Mouse (Mus musculus) stomach, embryonic 16.5 days (tissue): ENCODE results near the gene Rab5c. TPM values are rescaled to one million over a fixed set of nuclear protein-coding genes. Genes with fewer than 3 reads are reported as not detected.
A peak's percentile ranks its signal among the peaks of the same experiment; 100 is the strongest.

ENCODE experiments used
- ATAC-seq: fragments of 200-750 bp; cut with Nextera tagmentation; 2 replicates; pipeline ENCODE4 v1.8.0; 2017; ENCODE audit warnings: moderate number of reproducible peaks, moderate TSS enrichment; ENCODE audit not compliant: insufficient read depth, low FRiP score
- H3K27ac ChIP-seq: fragments of 300-500 bp; sonication (generic); 2 replicates; pipeline ENCODE4 v1.5.1; 2014; ENCODE audit warnings: low read length
- H3K27me3 ChIP-seq: fragments of 300-500 bp; sonication (generic); 2 replicates; pipeline ENCODE4 v1.6.1; 2014; ENCODE audit warnings: low read length, control low read depth, mixed read lengths; ENCODE audit not compliant: control insufficient read depth, insufficient read depth
- H3K36me3 ChIP-seq: fragments of 300-500 bp; sonication (generic); 2 replicates; pipeline ENCODE4 v1.6.1; 2014; ENCODE audit warnings: low read length; ENCODE audit not compliant: control insufficient read depth, insufficient read depth
- H3K4me1 ChIP-seq: fragments of 300-500 bp; sonication (generic); 2 replicates; pipeline ENCODE4 v1.6.1; 2014; ENCODE audit warnings: low read length, control low read depth, mixed read lengths; ENCODE audit not compliant: control insufficient read depth, insufficient read depth
- H3K4me2 ChIP-seq: fragments of 300-500 bp; sonication (generic); 2 replicates; pipeline ENCODE4 v1.6.1; 2014; ENCODE audit warnings: low read depth, low read length, mixed read lengths
- H3K4me3 ChIP-seq: fragments of 300-500 bp; sonication (generic); replicated peaks from 2 replicates; pipeline ENCODE4 v1.5.1; 2014; ENCODE audit warnings: mild to moderate bottlenecking, low read length
- H3K9ac ChIP-seq: fragments of 300-500 bp; sonication (generic); 2 replicates; pipeline ENCODE4 v1.6.1; 2014; ENCODE audit warnings: low read length
- H3K9me3 ChIP-seq: fragments of 300-500 bp; sonication (generic); replicated peaks from 2 replicates; pipeline ENCODE4 v1.6.1; 2016; ENCODE audit warnings: low read length, control low read depth; ENCODE audit not compliant: control insufficient read depth
- WGBS: fragments of 180-500 bp; shearing (Covaris S2); extraction: QIAGEN DNeasy Blood & Tissue Kit; methylation state at CpG from one replicate; pipeline ENCODE4 v1.1.7; 2014; 5-methylcytosine and 5-hydroxymethylcytosine counted together
- polyA plus RNA-seq: library from polyadenylated mRNA; unstranded; fragments of >200 nt; fragmentation: Nextera tagmentation; extraction: Ambion mirVana; gene quantifications from 2 replicates; pipeline ENCODE4 v1.2.1, GENCODE M21; 2015

The Rab5c gene
- polyA plus RNA-seq, 1 experiment from 2014 or later, result 33.9 TPM

DNA sequence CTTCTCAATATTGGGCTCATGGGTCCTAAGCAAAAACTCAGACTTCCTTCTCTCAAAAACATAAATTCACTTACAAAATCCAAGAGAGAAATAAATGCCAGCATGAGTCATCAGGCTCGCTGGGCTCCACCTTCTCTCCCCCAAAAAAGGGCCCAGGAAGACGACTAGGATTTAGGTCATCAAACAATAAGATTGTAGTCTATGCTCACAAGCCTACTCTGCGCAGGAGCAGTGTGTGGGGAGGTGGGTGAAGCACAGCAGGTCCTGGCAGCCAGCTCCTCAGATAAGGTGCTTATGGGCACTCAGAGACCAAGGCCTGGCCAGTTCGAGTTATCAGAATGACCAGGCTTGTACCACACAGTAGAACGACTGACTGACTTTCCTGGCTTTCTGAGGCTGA lies 17.7 kb downstream of the Rab5c start:
- 62% methylated on average over 5 of the region's 5 CpGs for WGBS

DNA sequence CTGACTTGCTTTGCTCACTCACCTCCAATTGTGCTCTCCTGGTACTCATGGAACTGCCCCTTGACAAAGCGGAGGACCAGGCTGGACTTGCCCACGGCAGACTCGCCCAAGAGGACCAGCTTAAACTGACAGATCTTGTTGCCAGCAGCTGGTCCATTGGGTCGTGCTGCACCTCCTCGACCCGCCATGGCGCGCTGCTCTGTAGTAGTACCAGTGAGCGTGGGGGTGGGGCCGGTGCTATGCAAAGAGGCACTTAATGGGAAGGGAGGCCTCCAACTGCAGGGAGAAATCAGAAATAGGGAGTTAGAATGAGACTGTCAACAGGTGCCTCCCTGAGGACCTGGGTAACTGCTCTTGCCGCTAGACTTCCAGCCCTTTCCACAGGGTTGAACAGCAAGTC lies 18.1 kb downstream of the Rab5c start:
- H3K4me2 ChIP-seq, result no peak overlapping the region
- H3K27me3 ChIP-seq, result no peaks in the 10 kb centered on the region
- 0 out of 2 replicates have a peak overlapping the region, but pooled peaks have one; percentile 25 for H3K27ac ChIP-seq
- H3K9ac ChIP-seq, result no peak overlapping the region
- H3K4me3 ChIP-seq, result no peak overlapping the region
- ATAC-seq, result no peak
- no peaks in the 10 kb centered on the region for H3K36me3 ChIP-seq
- WGBS, result 84% methylated on average over 11 of the region's 11 CpGs
- peaks cover 22% of the 10 kb centered on the region for H3K4me1 ChIP-seq
- no peaks in the 10 kb centered on the region for H3K9me3 ChIP-seq

More for the DNA sequence above, 17.7 kb downstream of the Rab5c start:
- peak overlapping the region; percentile 25; the same call in 1 of the 2 replicates for H3K27ac ChIP-seq
- H3K4me2 ChIP-seq, result no peak overlapping the region
- no peaks in the 10 kb centered on the region for H3K36me3 ChIP-seq
- no peak for ATAC-seq
- H3K9ac ChIP-seq, result no peak overlapping the region
- no peak overlapping the region for H3K4me3 ChIP-seq
- no peaks in the 10 kb centered on the region for H3K27me3 ChIP-seq
- peaks cover 26% of the 10 kb centered on the region for H3K4me1 ChIP-seq
- H3K9me3 ChIP-seq, result no peaks in the 10 kb centered on the region

GRCm38 (mm10) chr11:100719312-100719711 lies 18.7 kb downstream of the Rab5c start:
- H3K36me3 ChIP-seq, result no peaks in the 10 kb centered on the region
- H3K9ac ChIP-seq, result no peak overlapping the region
- 78% methylated on average over 3 of the region's 3 CpGs for WGBS
- no peak for ATAC-seq
- H3K9me3 ChIP-seq, result no peaks in the 10 kb centered on the region
- H3K27ac ChIP-seq, result no peak overlapping the region
- H3K4me1 ChIP-seq, result peaks cover 22% of the 10 kb centered on the region
- H3K27me3 ChIP-seq, result no peaks in the 10 kb centered on the region
- no peak overlapping the region for H3K4me3 ChIP-seq
- no peak overlapping the region for H3K4me2 ChIP-seq

DNA sequence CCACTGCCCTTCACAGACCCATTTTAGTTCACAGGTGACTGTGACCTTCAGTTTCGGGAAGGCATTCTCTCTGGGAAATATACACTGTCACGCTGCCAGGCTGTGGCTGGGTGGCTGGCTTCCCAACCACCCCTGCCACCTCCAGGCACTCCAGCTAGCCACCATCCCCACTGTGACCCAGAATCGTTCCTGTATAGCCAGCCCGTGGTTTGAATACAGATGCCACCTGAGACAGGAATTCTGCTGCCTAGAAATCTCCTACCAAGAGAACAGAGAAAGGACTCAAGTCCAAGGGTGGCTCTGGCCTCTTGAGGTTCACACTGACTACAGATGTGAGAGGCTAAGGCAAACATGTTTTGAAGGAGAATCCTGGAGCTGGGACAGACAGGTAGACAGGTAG lies 19.1 kb downstream of the Rab5c start:
- no peak for ATAC-seq
- Histone ChIP-seq H3K4me1 (peaks cover 26% of the 10 kb centered on the region), H3K9me3 (no peaks in the 10 kb centered on the region), H3K27ac (no peak overlapping the region), H3K36me3 (no peaks in the 10 kb centered on the region), H3K27me3 (no peaks in the 10 kb centered on the region), H3K4me2 (no peak overlapping the region), H3K4me3 (no peak overlapping the region), H3K9ac (no peak overlapping the region)
- 90% methylated on average over 4 of the region's 4 CpGs for WGBS

- WGBS, result 88% methylated on average over 7 of the region's 7 CpGs
- no peak overlapping the region for H3K4me3 ChIP-seq
- no peaks in the 10 kb centered on the region for H3K36me3 ChIP-seq
- no peaks in the 10 kb centered on the region for H3K27me3 ChIP-seq
- no peak overlapping the region for H3K4me2 ChIP-seq
- H3K27ac ChIP-seq, result no peak overlapping the region
- peaks cover 30% of the 10 kb centered on the region for H3K4me1 ChIP-seq
- ATAC-seq, result no peak
- no peak overlapping the region for H3K9ac ChIP-seq
- H3K9me3 ChIP-seq, result no peaks in the 10 kb centered on the region
These were observed 19.6 kb downstream of the Rab5c start for GRCm38 (mm10) chr11:100718462-100718861.

DNA sequence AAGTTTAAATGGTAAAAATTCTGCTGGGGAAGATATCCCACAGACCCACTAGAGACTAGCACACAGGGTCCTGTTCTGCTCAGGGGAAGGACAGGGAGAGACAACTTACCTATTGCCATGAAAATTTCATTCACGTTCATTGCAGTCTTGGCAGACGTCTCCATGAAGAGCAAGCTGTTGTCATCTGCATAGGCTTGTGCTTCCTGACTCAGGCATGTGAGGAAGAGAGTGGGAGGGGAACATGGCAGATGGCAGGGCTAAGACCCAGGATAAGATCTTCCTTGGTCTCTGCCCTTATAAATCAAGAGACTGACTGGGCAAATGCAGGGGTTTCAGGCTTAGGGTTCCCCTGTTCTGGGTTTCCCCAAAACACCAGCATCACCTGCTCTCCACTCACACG lies 21.4 kb downstream of the Rab5c start:
- 89% methylated on average over 3 of the region's 3 CpGs for WGBS

DNA sequence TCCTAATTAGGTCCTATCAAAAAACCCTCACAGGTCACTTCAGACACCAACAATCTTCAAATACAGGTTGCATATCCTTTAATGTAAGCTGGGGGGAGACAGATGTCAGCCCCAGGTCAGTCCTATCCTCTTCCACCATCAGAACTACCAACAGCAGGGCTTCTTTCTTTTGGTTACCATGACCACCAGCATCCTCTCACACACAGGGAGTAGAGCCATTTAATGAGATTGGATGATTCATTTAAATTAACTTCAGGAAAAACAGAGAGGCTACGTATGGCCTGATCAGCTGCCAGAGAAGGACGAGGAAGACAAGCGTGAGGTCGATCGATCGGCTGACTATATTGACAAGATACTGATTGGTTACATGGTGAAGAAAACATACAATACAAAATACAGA lies 23.1 kb downstream of the Rab5c start:
- Histone ChIP-seq H3K4me3 (no peak overlapping the region), H3K4me2 (no peak overlapping the region), H3K36me3 (peaks cover 5% of the 10 kb centered on the region), H3K9ac (no peak overlapping the region), H3K27ac (no peak overlapping the region), H3K4me1 (peaks cover 30% of the 10 kb centered on the region), H3K9me3 (no peaks in the 10 kb centered on the region), H3K27me3 (no peaks in the 10 kb centered on the region)
- no peak for ATAC-seq
- WGBS, result 91% methylated on average over 6 of the region's 6 CpGs

More for the DNA sequence above, 21.4 kb downstream of the Rab5c start:
- Histone ChIP-seq H3K9me3 (no peaks in the 10 kb centered on the region), H3K27ac (no peak overlapping the region), H3K9ac (no peak overlapping the region), H3K4me2 (no peak overlapping the region), H3K4me3 (no peak overlapping the region), H3K4me1 (peaks cover 29% of the 10 kb centered on the region), H3K36me3 (no peaks in the 10 kb centered on the region), H3K27me3 (no peaks in the 10 kb centered on the region)
- ATAC-seq, result no peak

DNA sequence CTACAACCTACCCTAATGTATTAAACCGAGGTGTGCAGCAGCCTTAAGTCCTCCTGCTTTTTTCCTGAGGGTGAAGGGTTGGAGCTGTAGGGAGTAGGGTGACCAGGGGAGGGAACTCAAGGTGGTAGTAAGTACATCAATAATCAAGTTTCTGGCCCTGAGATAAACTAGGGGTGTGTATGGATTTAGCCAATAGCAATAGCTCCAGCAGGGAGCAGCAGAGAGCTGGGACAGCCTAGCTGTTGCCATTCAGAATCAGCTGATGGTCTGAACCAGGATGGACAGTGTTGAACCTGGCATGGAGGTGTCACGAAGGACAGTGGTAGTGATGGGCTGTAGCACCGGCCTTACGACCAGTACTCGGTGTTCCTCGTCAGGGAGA lies 23.5 kb downstream of the Rab5c start:
- peaks cover 30% of the 10 kb centered on the region for H3K4me1 ChIP-seq
- H3K9ac ChIP-seq, result peak overlapping the region; percentile 68
- H3K27ac ChIP-seq, result peak overlapping the region; percentile 75; the same call in 1 of the 2 replicates
- no peaks in the 10 kb centered on the region for H3K27me3 ChIP-seq
- peaks cover 9% of the 10 kb centered on the region for H3K36me3 ChIP-seq
- H3K9me3 ChIP-seq, result no peaks in the 10 kb centered on the region
- ATAC-seq, result peak; percentile 12; the same call in 1 of the 2 replicates
- H3K4me2 ChIP-seq, result peak overlapping the region; percentile 53; the same call in 1 of the 2 replicates
- peak overlapping the region; percentile 40 for H3K4me3 ChIP-seq
- 56% methylated on average over 6 of the region's 6 CpGs for WGBS

DNA sequence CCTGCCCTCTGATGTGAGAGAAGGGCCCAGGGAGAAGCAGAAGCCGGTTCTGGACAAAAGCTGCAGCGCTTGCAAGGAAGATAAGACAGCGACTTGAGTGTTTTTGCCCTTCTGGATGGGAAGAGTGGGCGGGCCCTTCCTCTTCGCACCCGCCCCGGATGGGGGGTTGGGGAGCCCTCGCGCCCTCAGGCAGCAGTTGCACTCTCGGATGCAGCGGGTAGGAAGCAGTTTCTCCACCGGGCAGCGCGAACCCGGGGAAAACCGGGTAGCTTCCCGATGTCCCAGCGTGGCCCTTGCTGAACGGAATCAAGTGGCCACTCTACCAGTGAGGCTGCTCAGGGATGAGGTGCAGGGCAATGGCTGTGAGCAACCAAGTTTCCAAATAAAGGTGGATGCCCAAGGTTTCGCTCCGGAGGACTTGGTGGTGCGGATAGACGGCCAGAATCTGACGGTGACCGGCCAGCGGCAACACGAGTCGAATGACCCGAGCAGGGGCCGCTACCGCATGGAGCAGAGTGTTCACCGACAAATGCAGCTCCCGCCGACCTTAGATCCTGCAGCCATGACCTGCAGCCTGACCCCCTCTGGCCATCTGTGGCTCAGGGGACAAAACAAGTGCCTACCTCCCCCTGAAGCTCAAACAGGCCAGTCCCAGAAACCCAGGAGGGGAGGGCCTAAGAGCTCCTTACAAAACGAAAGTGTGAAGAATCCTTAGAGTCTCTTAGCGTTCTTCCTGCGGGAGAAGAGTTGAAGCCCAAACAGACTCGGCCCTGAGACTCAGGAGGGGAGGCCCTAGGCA lies 24.1 kb downstream of the Rab5c start, which contains the start of gene Hspb9:
Gene Hspb9 (plus strand): TSS at position 116 of the 799 bp plus-strand sequence.
- ATAC-seq, result no peak

More for the DNA sequence above, 24.1 kb downstream of the Rab5c start, which contains the start of gene Hspb9:
- Histone ChIP-seq H3K4me1 (peaks cover 30% of the 10 kb centered on the region), H3K4me2 (peak within 1 kb of the TSS; percentile 53), H3K36me3 (peaks cover 15% of the 10 kb centered on the region), H3K27me3 (no peaks in the 10 kb centered on the region), H3K9ac (peak within 1 kb of the TSS; percentile 68), H3K4me3 (peak within 1 kb of the TSS; percentile 40), H3K27ac (peak within 1 kb of the TSS; percentile 75), H3K9me3 (no peaks in the 10 kb centered on the region)
- 10% methylated on average over 38 of the region's 38 CpGs for WGBS
